Mouse (Mus musculus): Measurements from ENCODE around the gene Mxd1.

GRCm38 (mm10) chr6:86637860-86638259 lies 31.1 kb downstream of the Mxd1 start:
- TF ChIP-seq EP300 (IDR thresholded peaks at IDR 0.05; ENCODE audit: low read depth) (no peak), CTCF (IDR thresholded peaks at IDR 0.05; ENCODE audit: low read depth) (no peak)
